Mouse (Mus musculus): ENCODE measurements around the gene Rin3.

The Rin3 gene

GRCm38 (mm10) chr12:102425048-102425578 lies 142.3 kb downstream of the Rin3 start:
- no peak for DNase-seq

DNA sequence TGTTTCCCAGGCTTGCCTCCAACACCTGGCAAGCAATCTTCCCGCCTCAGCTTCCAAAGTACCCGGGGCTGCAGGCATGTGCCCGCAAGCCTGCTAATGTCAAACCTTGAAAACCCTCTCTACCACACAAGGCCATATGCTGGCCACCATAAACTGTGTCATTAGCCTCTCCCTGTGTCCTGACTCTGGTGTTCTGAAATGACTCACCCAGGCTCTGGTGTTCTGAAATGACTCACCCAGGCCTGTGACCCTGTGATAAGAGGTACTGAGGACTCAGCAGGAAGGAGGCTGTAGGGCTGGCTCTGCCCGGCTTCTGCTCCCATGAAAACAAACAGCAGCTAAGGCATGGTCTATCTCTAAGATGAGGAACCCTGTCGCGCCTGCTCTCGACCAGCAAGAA lies 143.4 kb downstream of the Rin3 start:
- DNase-seq, result no peak

DNA sequence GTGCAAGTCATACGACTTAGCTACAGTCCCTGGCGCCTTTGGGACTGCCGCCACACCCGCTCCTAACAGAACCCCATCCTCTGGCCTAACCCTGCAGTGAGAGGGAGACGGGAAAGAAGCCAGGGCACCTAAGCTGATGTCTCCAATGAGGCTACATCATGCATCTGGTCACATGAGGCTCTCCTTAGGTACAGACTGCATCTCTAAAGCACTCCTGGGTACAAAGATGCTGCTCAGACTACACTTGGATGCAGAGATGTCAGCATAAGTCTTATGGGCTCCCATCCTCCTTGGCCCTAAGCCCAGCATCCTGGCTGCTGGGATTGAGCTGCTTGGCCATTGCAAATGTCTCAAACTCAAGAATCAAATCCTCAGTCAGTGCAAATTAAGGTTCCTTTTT lies 146.8 kb downstream of the Rin3 start:
- no peak for DNase-seq

DNA sequence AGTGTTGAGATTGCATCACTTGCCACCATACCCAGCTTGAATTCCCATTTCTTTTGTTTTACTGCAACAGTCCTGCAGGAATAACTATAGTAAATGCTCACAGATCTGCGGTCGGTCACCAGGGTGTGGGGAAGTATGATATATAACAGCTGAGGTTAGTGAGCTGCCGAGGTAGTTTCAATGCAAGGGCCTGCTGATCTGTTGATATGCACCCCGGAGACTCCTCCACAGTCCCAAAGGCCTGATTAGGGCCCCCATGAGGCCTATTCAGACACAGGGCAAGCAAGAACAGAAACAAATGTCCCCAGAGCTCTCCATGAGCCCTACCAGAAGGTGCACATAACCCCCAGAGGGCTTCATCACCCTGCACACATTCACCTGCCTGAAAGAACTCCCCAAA lies 147.4 kb downstream of the Rin3 start:
- no peak for DNase-seq

- no peak for DNase-seq
Measured at GRCm38 (mm10) chr12:102432238-102432637, 149.4 kb downstream of the Rin3 start.

DNA sequence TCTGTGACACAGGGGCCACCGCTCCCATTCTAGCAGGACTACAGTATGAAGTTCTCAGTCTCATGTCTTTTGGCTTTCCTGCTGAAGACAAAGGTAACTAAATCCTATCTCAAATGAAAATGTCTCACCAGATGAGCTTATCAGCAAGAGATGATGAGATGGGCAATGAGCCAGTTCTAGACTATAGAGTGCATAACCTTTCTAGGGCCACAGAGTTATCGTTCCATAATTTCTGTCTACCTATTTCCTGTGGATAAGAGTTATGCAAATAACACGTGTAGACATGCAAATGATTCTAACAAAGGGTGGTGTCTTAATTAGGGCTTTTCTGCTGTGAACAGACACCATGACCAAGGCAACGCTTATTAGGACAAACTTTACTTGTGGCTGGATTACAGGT lies 151.3 kb downstream of the Rin3 start:
- no peak for DNase-seq

DNA sequence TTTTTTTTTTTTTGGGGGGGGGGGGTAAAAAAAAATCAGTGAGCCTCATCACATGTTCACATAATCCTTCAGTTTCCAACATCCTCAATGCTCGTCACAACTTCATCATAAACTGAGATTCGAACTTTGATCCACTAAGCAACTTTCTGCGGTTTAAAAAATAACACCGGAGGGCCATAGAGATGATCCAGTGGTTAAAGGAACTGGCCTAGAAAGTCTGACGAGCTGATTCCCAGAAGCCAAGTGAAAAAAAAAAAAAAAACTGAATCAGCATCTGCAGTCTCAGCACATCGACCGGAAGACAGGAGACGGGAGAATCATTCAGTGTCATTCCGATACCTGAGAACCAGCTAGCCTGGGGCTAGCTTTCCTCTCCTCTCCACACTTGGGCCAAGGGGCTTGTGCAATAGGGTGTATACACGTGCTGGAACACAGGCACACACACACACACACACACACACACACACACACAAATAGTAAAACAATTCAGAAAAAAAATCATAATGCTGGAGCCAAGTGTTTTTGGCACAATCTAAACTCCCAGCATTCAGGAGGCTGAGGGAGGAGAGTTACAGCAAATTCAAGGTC lies 154.2 kb downstream of the Rin3 start:
- no peak for DNase-seq

- no peak for DNase-seq
Measured at GRCm38 (mm10) chr12:102437952-102438351, 155.1 kb downstream of the Rin3 start.

- DNase-seq, result no peak
Measured at GRCm38 (mm10) chr12:102438983-102439631, 156.3 kb downstream of the Rin3 start.

- peak; percentile 100 for DNase-seq
Measured at GRCm38 (mm10) chr12:102439632-102440023, 156.8 kb downstream of the Rin3 start, which contains the start of gene Lgmn. Gene Lgmn, minus strand, starts transcription at chr12:102439813.
